Mouse (Mus musculus): Measurements from ENCODE around the gene Ccnd1.
"Not testable (repeated sequence)": the region's sequence is repeated elsewhere in the genome, so short reads cannot be mapped to it uniquely, and the experiment has no call there.

The Ccnd1 gene

DNA sequence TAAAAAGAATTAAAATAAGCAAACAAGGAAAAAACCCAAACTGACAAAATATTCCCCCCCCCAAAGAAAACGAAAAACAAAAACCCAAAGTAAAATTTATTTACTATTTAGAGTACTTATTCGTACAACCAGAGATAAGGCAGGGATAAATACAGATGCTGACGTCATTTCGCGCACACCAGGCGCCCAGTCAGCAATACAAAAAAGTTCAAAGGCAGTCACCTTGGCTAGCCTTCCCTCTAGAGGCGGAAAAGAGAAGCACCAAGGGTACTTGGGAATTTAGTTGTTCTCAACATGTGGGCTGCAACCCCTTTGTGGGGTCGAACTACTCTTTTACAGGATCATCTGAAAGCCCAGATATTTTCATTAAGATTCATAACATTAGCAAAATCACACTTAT lies 31.9 kb downstream of the Ccnd1 start:
- DNase-seq (ENCODE audit: low read depth, low spot score), result no peak

DNA sequence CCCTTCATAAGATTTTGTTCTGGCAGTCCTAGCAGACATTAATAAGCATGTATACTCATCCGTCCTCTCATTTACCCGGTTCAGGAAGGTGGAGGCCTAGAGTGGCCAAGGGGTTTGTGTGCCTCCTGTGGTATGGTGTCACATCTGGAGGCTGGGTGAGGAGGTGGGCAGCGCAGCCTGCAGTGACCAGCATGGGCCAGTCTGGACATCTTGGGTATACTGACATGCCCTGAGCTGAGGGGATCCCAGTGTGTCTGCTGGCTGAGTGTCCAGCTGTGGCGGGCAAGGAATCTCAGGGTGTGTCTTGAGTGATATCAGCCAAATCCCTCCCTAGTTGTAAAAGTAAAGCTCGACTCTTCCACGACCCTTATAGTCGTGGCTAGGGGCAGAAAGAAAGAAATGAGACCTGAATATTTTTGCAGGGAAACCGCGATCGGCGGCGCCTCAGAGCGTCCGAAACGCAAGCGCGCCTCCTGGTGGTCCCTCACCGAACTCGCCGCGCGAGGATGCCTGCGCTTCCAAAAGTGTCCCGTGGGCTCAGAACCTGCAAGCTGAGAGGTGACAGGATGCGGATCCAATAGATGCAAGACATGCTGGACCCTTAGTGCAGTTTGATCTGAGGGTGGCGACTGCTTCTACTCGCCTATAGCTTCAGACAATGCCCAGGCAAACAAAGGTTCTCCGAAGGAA lies 32.9 kb downstream of the Ccnd1 start:
- peak; percentile 21 for DNase-seq (ENCODE audit: low read depth, low spot score)

DNA sequence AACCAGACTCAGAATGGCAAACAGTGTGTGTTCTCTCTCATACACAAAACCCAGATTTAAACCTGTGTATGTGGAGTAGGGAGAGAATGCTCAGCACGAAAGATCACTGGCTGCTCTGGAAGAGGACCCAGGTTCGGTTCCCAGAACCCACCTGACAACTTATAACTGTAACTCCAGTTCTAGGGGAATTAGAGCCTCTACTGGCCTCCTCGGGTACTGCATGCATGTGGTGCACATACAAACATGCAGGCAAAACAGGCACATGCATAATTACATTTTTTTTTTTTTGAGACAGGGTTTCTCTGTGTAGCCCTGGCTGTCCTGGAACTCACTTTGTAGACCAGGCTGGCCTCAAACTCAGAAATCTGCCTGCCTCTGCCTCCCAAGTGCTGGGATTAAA lies 34.2 kb downstream of the Ccnd1 start:
- DNase-seq (ENCODE audit: low read depth, low spot score), result not testable (repeated sequence)

GRCm38 (mm10) chr7:144898506-144898905 lies 41.2 kb downstream of the Ccnd1 start:
- DNase-seq (ENCODE audit: low read depth, low spot score), result no peak

GRCm38 (mm10) chr7:144896294-144897218 lies 43.2 kb downstream of the Ccnd1 start, which contains the start of gene Fgf15:
Gene Fgf15 (plus strand): TSS chr7:144896531.
- DNase-seq (ENCODE audit: low read depth, low spot score), result no peak

GRCm38 (mm10) chr7:144895305-144896111 lies 44.2 kb downstream of the Ccnd1 start:
- DNase-seq (ENCODE audit: low read depth, low spot score), result no peak

DNA sequence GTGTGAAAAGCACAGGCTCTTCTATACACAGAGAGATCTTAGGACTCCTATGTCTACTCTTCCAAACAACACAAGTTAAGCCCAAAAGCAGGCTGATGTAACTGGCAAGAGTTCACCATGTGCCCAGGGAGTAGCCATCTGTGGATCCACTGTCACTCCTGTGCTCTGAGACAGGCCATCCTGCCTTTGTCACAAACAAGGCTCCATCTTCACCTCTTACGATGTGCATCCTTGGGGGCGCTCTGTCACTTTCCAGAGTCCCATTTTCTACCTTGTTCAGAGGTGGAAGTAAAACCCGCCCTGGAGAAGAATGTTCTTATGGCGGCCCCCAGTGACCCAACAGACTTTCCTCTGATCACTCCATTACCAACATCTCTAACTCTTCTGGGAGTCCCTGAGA lies 45.0 kb downstream of the Ccnd1 start:
- no peak for DNase-seq (ENCODE audit: low read depth, low spot score)

GRCm38 (mm10) chr7:144894191-144894590 lies 45.5 kb downstream of the Ccnd1 start:
- DNase-seq (ENCODE audit: low read depth, low spot score), result peak; percentile 26

DNA sequence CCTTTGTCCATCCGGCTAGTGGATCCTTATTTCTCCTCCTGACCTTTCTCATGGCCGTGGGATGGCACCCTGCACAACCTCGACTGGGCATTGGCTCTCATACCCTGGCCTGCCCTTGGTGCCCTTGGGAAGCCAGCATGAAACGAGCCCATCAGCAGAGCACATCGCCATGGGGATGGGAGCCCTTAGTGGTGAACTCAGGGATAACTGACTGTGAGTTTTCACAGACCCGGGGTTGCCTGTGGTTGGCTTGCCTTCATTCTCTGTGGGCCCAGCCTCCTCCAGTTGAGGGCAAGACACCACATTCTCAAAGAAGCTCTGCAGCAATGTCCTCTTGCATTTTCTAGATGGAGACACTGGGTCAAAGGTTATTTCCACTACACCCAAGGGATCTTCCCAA lies 47.4 kb downstream of the Ccnd1 start:
- DNase-seq (ENCODE audit: low read depth, low spot score), result no peak

- DNase-seq (ENCODE audit: low read depth, low spot score), result no peak
Measured at GRCm38 (mm10) chr7:144891863-144892262, 47.9 kb downstream of the Ccnd1 start.

GRCm38 (mm10) chr7:144890661-144891060 lies 49.1 kb downstream of the Ccnd1 start:
- not testable (repeated sequence) for DNase-seq (ENCODE audit: low read depth, low spot score)

- DNase-seq (ENCODE audit: low read depth, low spot score), result no peak
Measured at GRCm38 (mm10) chr7:144888564-144889299, 51.0 kb downstream of the Ccnd1 start.

GRCm38 (mm10) chr7:144887672-144888071 lies 52.1 kb downstream of the Ccnd1 start:
- no peak for DNase-seq (ENCODE audit: low read depth, low spot score)

DNA sequence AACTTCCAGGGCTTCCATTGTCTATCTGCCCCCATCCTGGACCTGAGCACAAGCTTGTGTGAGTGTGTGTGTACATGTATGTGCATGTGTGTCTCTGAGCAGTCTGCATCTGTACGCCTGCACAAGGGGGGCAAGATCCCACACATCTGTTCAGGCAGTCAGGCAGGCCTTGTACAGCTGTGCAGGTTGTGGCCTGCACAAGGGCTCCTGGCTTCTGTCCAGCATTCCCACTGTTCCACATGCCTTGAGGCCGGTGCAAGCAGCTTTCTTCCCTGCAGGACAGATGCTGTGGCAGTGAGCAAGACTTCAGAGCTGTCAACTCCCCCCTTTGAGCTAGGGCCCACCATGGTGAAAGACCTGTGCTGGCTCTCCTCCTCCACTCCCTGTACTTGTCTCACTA lies 56.6 kb downstream of the Ccnd1 start:
- no peak for DNase-seq (ENCODE audit: low read depth, low spot score)
